Mouse (Mus musculus) CH12.LX (cell line): ENCODE measurements around the gene Gnb2.

Experiments used
- CTCF ChIP-seq, 2 experiments: IDR thresholded peaks in 1 of 2; conservative IDR thresholded peaks in 1 of 2; 2 replicates each; pipeline ENCODE4 v1.5.1; 2011 to 2012; ENCODE audit warnings: low read depth in 2 of 2, low read length in 2 of 2, improper control_type of control experiment in 1 of 2, inconsistent platforms in 1 of 2, mild to moderate bottlenecking in 1 of 2, moderate library complexity in 1 of 2
- E2F4 ChIP-seq: IDR thresholded peaks from 2 replicates; pipeline ENCODE4 v1.6.1; 2011; ENCODE audit warnings: low read depth, low read length, improper control_type of control experiment; ENCODE audit not compliant: insufficient replicate concordance
- EP300 ChIP-seq: IDR thresholded peaks from 2 replicates; pipeline ENCODE4 v1.6.1; 2011; ENCODE audit warnings: low read length, improper control_type of control experiment
- ETS1 ChIP-seq: conservative IDR thresholded peaks from 2 replicates; pipeline ENCODE4 v1.6.1; 2012; ENCODE audit warnings: low read depth, mild to moderate bottlenecking, inconsistent platforms, low read length, improper control_type of control experiment, moderate library complexity
- GABPA ChIP-seq: IDR thresholded peaks from 2 replicates; pipeline ENCODE4 v1.6.1; 2012; ENCODE audit warnings: low read depth, low read length, improper control_type of control experiment, inconsistent platforms; ENCODE audit not compliant: insufficient replicate concordance
- POLR2A ChIP-seq: IDR thresholded peaks from 2 replicates; pipeline ENCODE4 v1.6.1; 2011; ENCODE audit warnings: low read depth, mild to moderate bottlenecking, improper control_type of control experiment, low read length
- POLR2AphosphoS2 ChIP-seq: IDR thresholded peaks from 2 replicates; pipeline ENCODE4 v1.6.1; 2011; ENCODE audit warnings: low read depth, low read length, improper control_type of control experiment
- SMC3 ChIP-seq: IDR thresholded peaks from 2 replicates; pipeline ENCODE4 v1.6.1; 2011; ENCODE audit warnings: low read depth, low read length, improper control_type of control experiment
- USF2 ChIP-seq: conservative IDR thresholded peaks from 2 replicates; pipeline ENCODE4 v1.6.1; 2011; ENCODE audit warnings: low read depth, low read length, improper control_type of control experiment
- ZC3H11A ChIP-seq: IDR thresholded peaks from 2 replicates; pipeline ENCODE4 v1.6.1; 2012; ENCODE audit warnings: low read depth, mild to moderate bottlenecking, inconsistent platforms, low read length, improper control_type of control experiment
- ZKSCAN1 ChIP-seq: IDR thresholded peaks from 2 replicates; pipeline ENCODE4 v1.6.1; 2012; ENCODE audit warnings: low read depth, inconsistent platforms, low read length, improper control_type of control experiment, borderline replicate concordance
- ZNF384 ChIP-seq: IDR thresholded peaks from 2 replicates; pipeline ENCODE4 v1.6.1; 2012; ENCODE audit warnings: low read depth, low read length, improper control_type of control experiment, inconsistent platforms

GRCm38 (mm10) chr5:137481138-137481537, 52.2 kb downstream of the Gnb2 start:
- TF ChIP-seq POLR2A (no peak), ZNF384 (peak; percentile 80), CTCF (conservative IDR thresholded peaks at IDR 0.05 in 1 of 2, IDR thresholded peaks at IDR 0.05 in 1 of 2; ENCODE audit: low read depth in 2 of 2, low read length in 2 of 2) (peak; percentile 75 to 77), E2F4 (no peak), SMC3 (peak; percentile 51), EP300 (no peak), ETS1 (no peak), ZC3H11A (no peak), GABPA (no peak), POLR2AphosphoS2 (no peak), ZKSCAN1 (no peak), USF2 (no peak)
